Comparison of ENCODE assay signal across 9 mouse cellular contexts in the genomic region with DNA sequence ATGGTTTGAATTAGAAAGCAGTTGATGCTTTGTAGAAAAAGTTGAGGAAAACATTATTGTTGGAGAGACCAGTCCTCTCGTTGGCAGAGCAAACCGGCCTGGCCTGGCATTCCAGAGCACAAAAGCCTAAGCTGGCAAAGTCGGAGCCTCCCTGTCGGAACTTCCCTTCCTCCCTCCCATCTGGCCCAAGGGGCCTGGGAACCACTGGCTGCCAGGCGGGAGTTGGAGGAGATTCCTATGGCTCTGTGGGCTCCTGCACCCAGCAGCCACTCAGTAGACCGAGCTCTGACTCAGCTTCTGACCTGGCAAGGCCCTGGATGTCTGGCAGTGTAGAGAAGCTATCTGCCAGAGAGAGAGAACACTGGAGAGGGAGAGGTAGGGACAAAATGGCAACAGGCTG. TPM values are rescaled to one million over a fixed set of nuclear protein-coding genes. Genes with fewer than 3 reads are reported as not detected.
DNase-seq lines count a peak whose midpoint lies in the region; TF ChIP-seq lines count a peak whose summit lies in the region.
"Had no signal": no experiment of that assay in that cellular context is flagged by ENCODE, and none has a peak within 500 bp of the region (broad histone marks: within the 10 kb centered on the region; RNA-seq: fewer than 3 reads in every experiment).

No protein-coding gene starts in this region.

- peaks cover 15% of the 10 kb centered on the region; the same call in 1 of the 2 replicates for H3K27me3 ChIP-seq in limb, embryonic 10.5 days (ENCODE audit: low read depth, poor library complexity, severe bottlenecking)
- H3K27me3 ChIP-seq: neural tube, embryonic 12.5 days had no signal

- DNase-seq in urinary bladder, postnatal 14 days (ENCODE audit: low spot score) = peak; percentile 37
- no peak for DNase-seq in urinary bladder, adult 18-20 months (ENCODE audit: low spot score in 2 of 2)
- DNase-seq in cerebellum, postnatal 36 days = peak; percentile 29 to 34
- peak; percentile 37 to 73 for DNase-seq in layer of hippocampus, adult 2 months (ENCODE audit: low spot score in 2 of 2)
- DNase-seq in limb, embryonic 10.5 days (ENCODE audit: low spot score) = no peak
- DNase-seq in spleen, adult 18-20 months = no peak
- no peak for DNase-seq in thymus, postnatal 10 days (ENCODE audit: low spot score in 2 of 2)

- WGBS in limb, embryonic 10.5 days = 85% methylated on average over 6 of the region's 6 CpGs

- peak overlapping the region; percentile 65 for H3K27ac ChIP-seq in layer of hippocampus, adult 2 months
- H3K27ac ChIP-seq in limb, embryonic 10.5 days = no peak overlapping the region
- H3K27ac ChIP-seq: neural tube, embryonic 12.5 days had no signal

- TF ChIP-seq CTCF in layer of hippocampus, adult 2 months (conservative IDR thresholded peaks at IDR 0.05) = peak; percentile 58; the same call in 1 of the 2 replicates

- H3K36me3 ChIP-seq in limb, embryonic 10.5 days = no peaks in the 10 kb centered on the region
- H3K36me3 ChIP-seq: neural tube, embryonic 12.5 days had no signal

- H3K4me1 ChIP-seq in limb, embryonic 10.5 days = peaks cover 17% of the 10 kb centered on the region

- no peaks in the 10 kb centered on the region for H3K9me3 ChIP-seq in limb, embryonic 10.5 days (replicated peaks)
- H3K9me3 ChIP-seq: neural tube, embryonic 12.5 days had no signal

- no peak overlapping the region for H3K4me3 ChIP-seq in layer of hippocampus, adult 2 months
- H3K4me3 ChIP-seq in limb, embryonic 10.5 days = no peak overlapping the region
- H3K4me3 ChIP-seq: neural tube, embryonic 12.5 days had no signal

RNA-seq across cellular contexts. Expression of a gene that starts 34.3 kb away (rescaled TPM):
- total RNA-seq in layer of hippocampus, adult 2 months (2021) = 1 to 10 TPM in 1 of 2 experiments, under 1 TPM in 1; 0.92 to 1.7 TPM
- 0.05 and 0.06 TPM in 2 replicates for polyA plus RNA-seq in limb, embryonic 10.5 days (2016; fragmentation: Nextera tagmentation; extraction: Ambion mirVana)
- total RNA-seq: liver, adult 2 months had no signal
- polyA plus RNA-seq: neural tube, embryonic 12.5 days had no signal

RNA-seq across cellular contexts. Expression of a gene that starts 55.4 kb away (rescaled TPM):
- total RNA-seq in layer of hippocampus, adult 2 months (2021) = under 1 TPM; 0.15 to 0.20 TPM
- not detected in 2 replicates for polyA plus RNA-seq in limb, embryonic 10.5 days (2016; fragmentation: Nextera tagmentation; extraction: Ambion mirVana)
- total RNA-seq: liver, adult 2 months had no signal
- polyA plus RNA-seq: liver, adult 2 months; neural tube, embryonic 12.5 days had no signal

Comparison
In these comparisons a context has a peak if more than half of its experiments do, and no peak if none do; other contexts are left out.
1. DNase-seq: peak in urinary bladder, postnatal 14 days (single experiment), cerebellum, postnatal 36 days (2 of 2) and layer of hippocampus, adult 2 months (2 of 2); none in urinary bladder, adult 18-20 months (0 of 2), limb, embryonic 10.5 days (single experiment), spleen, adult 18-20 months (0 of 2) and thymus, postnatal 10 days (0 of 2).